ENCODE assay signal across 23 mouse cellular contexts in the genomic region with DNA sequence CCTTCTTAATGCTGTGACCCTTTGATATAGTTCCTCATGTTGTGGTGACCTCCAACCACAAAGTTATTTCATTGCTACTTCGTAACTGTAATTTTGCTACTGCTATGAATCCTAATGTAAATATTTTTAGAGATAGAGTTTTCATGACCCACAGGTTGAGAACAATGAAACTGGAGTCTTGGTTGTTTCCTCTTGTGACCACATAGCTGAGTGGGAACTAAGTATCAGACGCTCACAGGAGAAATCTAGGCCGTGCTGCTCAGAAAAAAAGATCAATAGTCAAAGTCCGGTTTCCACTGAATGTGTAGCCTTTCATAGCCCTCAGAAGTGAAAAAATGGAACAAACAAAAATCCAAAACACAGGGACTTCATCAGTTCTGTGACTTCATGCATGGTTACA. TPM values are rescaled to one million over a fixed set of nuclear protein-coding genes. Genes with fewer than 3 reads are reported as not detected.
A peak's percentile ranks its signal among the peaks of the same experiment; 100 is the strongest.
DNase-seq lines count a peak whose midpoint lies in the region; ATAC-seq and TF ChIP-seq lines count a peak whose summit lies in the region.
"Had no signal": no experiment of that assay in that cellular context is flagged by ENCODE, and none has a peak within 500 bp of the region (broad histone marks: within the 10 kb centered on the region; RNA-seq: fewer than 3 reads in every experiment).

No protein-coding gene starts in this region.

- ATAC-seq in common myeloid progenitor, adult 5-6 weeks (replicated peaks; ENCODE audit: low read depth, poor library complexity, severe bottlenecking) = peak; percentile 65
- peak; percentile 74 for ATAC-seq in granulocyte monocyte progenitor cell, adult 5-6 weeks (replicated peaks; ENCODE audit: poor library complexity, severe bottlenecking)
- peak; percentile 54 for ATAC-seq in megakaryocyte progenitor cell, adult 5-6 weeks (replicated peaks; ENCODE audit: poor library complexity)
- no peak for ATAC-seq in lung, postnatal 0 days
- no peak for ATAC-seq in cerebellum, adult (ENCODE audit: insufficient number of reproducible peaks, low FRiP score, low TSS enrichment)
- ATAC-seq: activated CD4-positive, CD25-positive, alpha-beta regulatory T cell, adult 4 months; CD4-positive, CD25-positive, alpha-beta regulatory T cell, adult 4 months; Patski had no signal

- no peaks in the 10 kb centered on the region for H3K9me3 ChIP-seq in lung, postnatal 0 days (ENCODE audit: low read length)
- H3K9me3 ChIP-seq: G1E had no signal

- no peak for TF ChIP-seq CTCF in lung, postnatal 0 days (IDR thresholded peaks at IDR 0.05)

- DNase-seq in lung, postnatal 0 days (ENCODE audit: low spot score) = no peak
- DNase-seq in gastrocnemius, postnatal 36 days = no peak
- DNase-seq: adrenal gland, adult 2 months; adrenal gland, adult 8-10 months; adrenal gland, postnatal 10 days; adrenal gland, postnatal 14 days; adrenal gland, postnatal 25 days; adrenal gland, postnatal 36 days; B cell, adult 2 months; cerebellum, adult 11 months; cerebellum, adult 11-12 months; cerebellum, adult 18-20 months; cerebellum, adult 2 months had no signal

- no peak overlapping the region for H3K27ac ChIP-seq in lung, postnatal 0 days (ENCODE audit: low read length)

- H3K4me1 ChIP-seq in lung, postnatal 0 days (ENCODE audit: insufficient read depth, low read depth, low read length) = no peaks in the 10 kb centered on the region

- 78% methylated on average over 4 of the region's 4 CpGs for WGBS in lung, postnatal 0 days

- TF ChIP-seq EP300 in lung, postnatal 0 days (IDR thresholded peaks at IDR 0.05) = no peak

- H3K36me3 ChIP-seq in lung, postnatal 0 days (ENCODE audit: insufficient read depth, low read length) = no peaks in the 10 kb centered on the region
- H3K36me3 ChIP-seq: G1E had no signal

- H3K9ac ChIP-seq in lung, postnatal 0 days (replicated peaks; ENCODE audit: low read depth) = no peak overlapping the region

- no peak overlapping the region for H3K4me3 ChIP-seq in lung, postnatal 0 days (ENCODE audit: low read depth, low read length)

- intact Hi-C loops in gastrocnemius, postnatal 36 days (cut with DNase I) = no loop called here

- H3K27me3 ChIP-seq in lung, postnatal 0 days (replicated peaks; ENCODE audit: insufficient read depth, low read length) = no peaks in the 10 kb centered on the region
- H3K27me3 ChIP-seq: CH12.LX had no signal

- H3K4me2 ChIP-seq in lung, postnatal 0 days (replicated peaks; ENCODE audit: low read depth, low read length) = no peak overlapping the region

RNA-seq across cellular contexts. Expression of gene Slc9a2, which starts 24.7 kb away (rescaled TPM):
- 0.29 and 0.50 TPM in 2 replicates for total RNA-seq in common myeloid progenitor, adult 5-6 weeks (2017)
- total RNA-seq in granulocyte monocyte progenitor cell, adult 5-6 weeks (2014; fragmentation: Nextera tagmentation) = 0.32 TPM in 1 of 2 replicates, not detected in the other
- total RNA-seq in granulocyte monocyte progenitor cell, adult 5-6 weeks (2017) = 0.30 TPM in 1 of 2 replicates, not detected in the other
- total RNA-seq in megakaryocyte progenitor cell, adult 5-6 weeks (2015) = not detected in 2 replicates
- 0.04 and 0.10 TPM in 2 replicates for total RNA-seq in megakaryocyte progenitor cell, adult 5-6 weeks (2017)
- 0.11 and 0.13 TPM in 2 replicates for polyA plus RNA-seq in lung, postnatal 0 days (2015; fragmentation: Nextera tagmentation; extraction: Ambion mirVana)
- total RNA-seq in gastrocnemius, postnatal 36 days (2021) = 10 to 100 TPM; 18.5 to 21.0 TPM
- total RNA-seq: adrenal gland, postnatal 14 days; CH12.LX; MEL had no signal
- polyA plus RNA-seq: activated CD4-positive, CD25-positive, alpha-beta regulatory T cell, adult 4 months; CD4-positive, CD25-positive, alpha-beta regulatory T cell, adult 4 months; G1E had no signal

Comparison
In these comparisons a context has a peak if more than half of its experiments do, and no peak if none do; other contexts are left out.
1. ATAC-seq: peak in common myeloid progenitor, adult 5-6 weeks (single experiment), granulocyte monocyte progenitor cell, adult 5-6 weeks (single experiment) and megakaryocyte progenitor cell, adult 5-6 weeks (single experiment); none in lung, postnatal 0 days (single experiment) and cerebellum, adult (single experiment).
2. RNA of gene Slc9a2, which starts 24.7 kb away (total RNA-seq): 18.5 to 21.0 TPM in gastrocnemius, postnatal 36 days; 0.29 to 0.50 TPM in common myeloid progenitor, adult 5-6 weeks, 0.04 to 0.10 TPM in megakaryocyte progenitor cell, adult 5-6 weeks and 0.30 to 0.32 TPM in granulocyte monocyte progenitor cell, adult 5-6 weeks; every median in the first group is over 10 times any median in the second.